Mouse (Mus musculus): ENCODE measurements around the gene Naaladl1. TPM values are rescaled to one million over a fixed set of nuclear protein-coding genes. Genes with fewer than 3 reads are reported as not detected.
A peak's percentile ranks its signal among the peaks of the same experiment; 100 is the strongest.
"Not testable (repeated sequence)": the region's sequence is repeated elsewhere in the genome, so short reads cannot be mapped to it uniquely, and the experiment has no call there.

Naaladl1 gene
- total RNA-seq, 1 experiment from 2014 or later, result not detected

- 0 out of 4 replicates have a peak, but pooled peaks of 1 of the 2 experiments have one; percentile 3 for ATAC-seq (replicated peaks in 1 of 2; ENCODE audit: insufficient read depth in 1 of 2, low FRiP score in 2 of 2, low TSS enrichment in 1 of 2, low read depth in 1 of 2, poor library complexity in 2 of 2, severe bottlenecking in 2 of 2)
These were observed 13.1 kb downstream of the Naaladl1 start for GRCm38 (mm10) chr19:6118677-6119185.

GRCm38 (mm10) chr19:6121761-6122160 is 16.2 kb downstream of the Naaladl1 start:
- no peak for ATAC-seq (replicated peaks in 1 of 2; ENCODE audit: insufficient read depth in 1 of 2, low FRiP score in 2 of 2, low TSS enrichment in 1 of 2, low read depth in 1 of 2, poor library complexity in 2 of 2, severe bottlenecking in 2 of 2)

GRCm38 (mm10) chr19:6123330-6123729 is 17.7 kb downstream of the Naaladl1 start:
- no peak for ATAC-seq (replicated peaks in 1 of 2; ENCODE audit: insufficient read depth in 1 of 2, low FRiP score in 2 of 2, low TSS enrichment in 1 of 2, low read depth in 1 of 2, poor library complexity in 2 of 2, severe bottlenecking in 2 of 2)

- ATAC-seq (replicated peaks in 1 of 2; ENCODE audit: insufficient read depth in 1 of 2, low FRiP score in 2 of 2, low TSS enrichment in 1 of 2, low read depth in 1 of 2, poor library complexity in 2 of 2, severe bottlenecking in 2 of 2), result no peak
These were observed 19.3 kb downstream of the Naaladl1 start for GRCm38 (mm10) chr19:6124898-6125297.

DNA sequence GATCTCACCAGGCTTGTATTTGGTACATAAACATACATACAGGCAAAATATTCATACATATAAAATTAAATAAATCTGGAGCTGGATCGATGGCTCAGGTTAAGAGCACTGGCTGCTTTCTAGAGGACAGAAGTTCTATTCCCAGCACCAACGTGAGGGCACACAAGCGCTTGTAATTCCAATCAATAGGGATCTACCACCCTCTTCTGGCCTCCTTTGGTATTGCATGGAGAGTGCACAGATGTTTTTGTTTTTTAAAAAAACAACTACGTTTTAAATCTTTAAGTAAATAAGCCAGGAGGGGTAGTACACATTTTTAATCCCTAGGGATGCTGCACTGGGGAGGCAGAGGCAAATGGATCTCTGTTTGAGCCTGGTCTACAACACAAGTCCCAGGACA is 20.7 kb downstream of the Naaladl1 start:
- no peak for ATAC-seq (replicated peaks in 1 of 2; ENCODE audit: insufficient read depth in 1 of 2, low FRiP score in 2 of 2, low TSS enrichment in 1 of 2, low read depth in 1 of 2, poor library complexity in 2 of 2, severe bottlenecking in 2 of 2)

GRCm38 (mm10) chr19:6126789-6127580 is 21.4 kb downstream of the Naaladl1 start:
- no peak for ATAC-seq (replicated peaks in 1 of 2; ENCODE audit: insufficient read depth in 1 of 2, low FRiP score in 2 of 2, low TSS enrichment in 1 of 2, low read depth in 1 of 2, poor library complexity in 2 of 2, severe bottlenecking in 2 of 2)

GRCm38 (mm10) chr19:6127760-6128341 is 22.3 kb downstream of the Naaladl1 start, which contains the start of gene Snx15:
Gene Snx15 (minus strand): TSS chr19:6128304.
- ATAC-seq (replicated peaks in 1 of 2; ENCODE audit: insufficient read depth in 1 of 2, low FRiP score in 2 of 2, low TSS enrichment in 1 of 2, low read depth in 1 of 2, poor library complexity in 2 of 2, severe bottlenecking in 2 of 2), result peak; percentile 96 to 97

- ATAC-seq (replicated peaks in 1 of 2; ENCODE audit: insufficient read depth in 1 of 2, low FRiP score in 2 of 2, low TSS enrichment in 1 of 2, low read depth in 1 of 2, poor library complexity in 2 of 2, severe bottlenecking in 2 of 2), result not testable (repeated sequence)
These were observed 25.0 kb downstream of the Naaladl1 start for GRCm38 (mm10) chr19:6130414-6131128.

DNA sequence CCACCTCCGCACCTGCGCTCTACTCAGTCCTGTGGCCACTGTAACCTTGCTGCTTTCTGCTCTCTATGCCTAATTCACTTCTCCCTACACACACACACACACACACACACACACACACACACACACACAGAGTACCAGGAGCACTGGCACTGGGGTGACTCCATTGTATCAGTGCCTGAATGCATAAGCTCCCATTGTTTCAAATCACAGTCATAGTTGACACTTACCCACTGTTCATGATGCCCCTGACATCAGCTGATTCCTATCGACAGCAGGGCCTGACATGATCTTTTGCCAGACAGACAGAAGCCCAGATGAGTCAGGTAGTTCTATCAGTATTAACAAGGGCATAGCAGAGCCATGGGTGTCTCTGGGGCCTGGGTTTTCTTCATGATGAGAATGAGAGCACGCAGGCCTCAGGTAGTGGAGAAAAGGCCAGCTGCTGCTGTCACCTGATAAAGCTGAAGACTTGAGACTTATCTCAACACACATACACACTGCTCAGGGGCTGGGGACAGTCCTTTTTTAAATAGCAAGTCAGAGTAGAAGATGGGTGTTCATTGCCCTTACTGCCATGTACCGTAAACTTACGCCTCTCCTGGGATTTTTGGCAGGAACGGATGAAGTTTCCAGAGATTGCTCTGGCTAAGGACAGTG is 26.7 kb downstream of the Naaladl1 start:
- ATAC-seq (replicated peaks in 1 of 2; ENCODE audit: insufficient read depth in 1 of 2, low FRiP score in 2 of 2, low TSS enrichment in 1 of 2, low read depth in 1 of 2, poor library complexity in 2 of 2, severe bottlenecking in 2 of 2), result no peak

DNA sequence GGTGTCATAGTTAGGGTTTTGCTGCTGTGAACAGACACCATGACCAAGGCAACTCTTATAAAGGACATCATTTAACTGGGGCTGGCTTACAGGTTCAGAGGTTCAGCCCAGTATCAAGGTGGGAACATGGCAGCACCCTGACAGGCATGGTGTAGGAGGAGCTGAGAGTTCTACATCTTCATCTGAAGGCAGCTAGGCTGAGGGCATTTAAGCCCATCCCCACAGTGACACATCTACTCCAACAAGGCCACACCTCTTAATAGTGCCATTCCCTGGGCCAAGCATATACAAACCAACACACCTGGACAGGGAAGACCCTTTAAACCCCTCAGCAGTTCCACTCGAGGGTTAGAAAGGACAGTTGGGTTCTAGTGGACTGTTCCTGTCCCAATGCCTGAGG is 27.6 kb downstream of the Naaladl1 start:
- ATAC-seq (replicated peaks in 1 of 2; ENCODE audit: insufficient read depth in 1 of 2, low FRiP score in 2 of 2, low TSS enrichment in 1 of 2, low read depth in 1 of 2, poor library complexity in 2 of 2, severe bottlenecking in 2 of 2), result not testable (repeated sequence)

- ATAC-seq (replicated peaks in 1 of 2; ENCODE audit: insufficient read depth in 1 of 2, low FRiP score in 2 of 2, low TSS enrichment in 1 of 2, low read depth in 1 of 2, poor library complexity in 2 of 2, severe bottlenecking in 2 of 2), result no peak
These were observed 30.8 kb downstream of the Naaladl1 start for GRCm38 (mm10) chr19:6136397-6136796.

DNA sequence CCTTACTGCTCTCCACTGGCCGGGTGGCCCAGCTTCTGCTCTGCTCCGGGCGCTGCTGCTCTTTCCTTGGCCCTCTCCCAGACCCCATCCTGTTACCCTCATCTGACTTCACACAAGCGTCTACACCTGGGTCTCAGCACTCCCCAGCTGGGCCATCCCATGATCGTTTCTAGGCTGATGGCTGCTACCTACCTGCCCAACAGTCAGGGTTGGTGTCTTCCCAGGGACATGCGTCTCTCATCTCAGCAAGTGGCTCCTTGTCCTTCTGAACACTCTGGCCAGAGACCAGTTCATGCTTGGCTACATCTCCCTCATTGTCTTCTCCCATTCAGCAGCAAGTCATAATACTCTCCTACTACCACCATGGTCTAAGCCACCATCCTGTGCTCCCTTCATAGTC is 34.1 kb downstream of the Naaladl1 start:
- ATAC-seq (replicated peaks in 1 of 2; ENCODE audit: insufficient read depth in 1 of 2, low FRiP score in 2 of 2, low TSS enrichment in 1 of 2, low read depth in 1 of 2, poor library complexity in 2 of 2, severe bottlenecking in 2 of 2), result no peak

GRCm38 (mm10) chr19:6140374-6140677 is 34.7 kb downstream of the Naaladl1 start:
- ATAC-seq (replicated peaks in 1 of 2; ENCODE audit: insufficient read depth in 1 of 2, low FRiP score in 2 of 2, low TSS enrichment in 1 of 2, low read depth in 1 of 2, poor library complexity in 2 of 2, severe bottlenecking in 2 of 2), result peak in 1 of 2 experiments; percentile 37; a peak in 2 of 4 replicates

- ATAC-seq (replicated peaks in 1 of 2; ENCODE audit: insufficient read depth in 1 of 2, low FRiP score in 2 of 2, low TSS enrichment in 1 of 2, low read depth in 1 of 2, poor library complexity in 2 of 2, severe bottlenecking in 2 of 2), result peak; percentile 89 to 90
These were observed 35.3 kb downstream of the Naaladl1 start, which contains the start of gene Batf2 for GRCm38 (mm10) chr19:6140678-6141393. Gene Batf2 (plus strand): TSS chr19:6140983.

DNA sequence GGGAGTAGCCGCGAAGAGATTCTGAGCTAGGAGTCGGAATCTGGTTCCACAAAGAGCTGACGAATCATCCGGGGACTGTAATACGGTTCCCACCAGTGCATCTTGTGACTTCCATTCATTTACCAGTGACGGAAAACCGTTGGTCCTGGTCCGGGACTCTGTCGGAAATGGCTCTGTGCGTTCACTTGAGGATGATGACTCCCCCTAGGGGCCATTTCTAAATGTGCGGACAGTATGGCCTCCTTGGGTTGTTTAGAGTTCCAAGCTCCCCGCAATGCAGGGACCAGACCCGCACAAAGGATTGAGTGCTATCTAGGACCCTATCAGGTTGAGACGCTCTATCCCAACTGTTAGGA is 35.8 kb downstream of the Naaladl1 start, which contains the start of gene Arl2:
TSS of gene Arl2 (minus strand) at position 155 of the 356 bp plus-strand sequence.
- ATAC-seq (replicated peaks in 1 of 2; ENCODE audit: insufficient read depth in 1 of 2, low FRiP score in 2 of 2, low TSS enrichment in 1 of 2, low read depth in 1 of 2, poor library complexity in 2 of 2, severe bottlenecking in 2 of 2), result peak; percentile 75 to 79

DNA sequence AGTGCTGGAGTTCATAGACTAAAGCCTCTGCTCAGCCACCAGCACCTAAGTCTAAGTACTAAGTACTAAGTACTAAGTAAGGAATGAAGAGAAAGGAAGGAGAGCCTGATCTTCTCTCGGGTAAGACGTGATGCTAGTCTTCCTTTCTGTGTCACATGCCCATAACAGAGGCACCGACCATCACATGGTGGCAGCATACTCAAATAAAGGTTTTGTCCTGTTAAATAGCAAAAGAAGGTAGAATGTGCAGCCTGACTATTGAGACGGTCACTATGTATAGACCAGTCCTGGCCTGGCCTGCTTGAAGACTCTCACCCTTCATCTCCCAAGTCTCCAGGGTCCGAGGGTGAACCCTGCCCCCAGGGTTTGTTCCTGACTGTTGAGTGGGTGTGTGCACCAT is 39.3 kb downstream of the Naaladl1 start:
- ATAC-seq (replicated peaks in 1 of 2; ENCODE audit: insufficient read depth in 1 of 2, low FRiP score in 2 of 2, low TSS enrichment in 1 of 2, low read depth in 1 of 2, poor library complexity in 2 of 2, severe bottlenecking in 2 of 2), result no peak

- no peak for ATAC-seq (replicated peaks in 1 of 2; ENCODE audit: insufficient read depth in 1 of 2, low FRiP score in 2 of 2, low TSS enrichment in 1 of 2, low read depth in 1 of 2, poor library complexity in 2 of 2, severe bottlenecking in 2 of 2)
These were observed 49.6 kb downstream of the Naaladl1 start for GRCm38 (mm10) chr19:6155174-6155573.

All from hematopoietic stem cell, adult 5-6 weeks (primary cell).